Comparison of ENCODE assay signal across 15 mouse cellular contexts in genomic region chr2:18935581-18936027, GRCm38 (mm10).
DNase-seq lines count a peak whose midpoint lies in the region; TF ChIP-seq lines count a peak whose summit lies in the region.
"Had no signal": no experiment of that assay in that cellular context is flagged by ENCODE, and none has a peak within 500 bp of the region (broad histone marks: within the 10 kb centered on the region; RNA-seq: fewer than 3 reads in every experiment).

No protein-coding gene starts in this region.

- peak; percentile 87 to 90 for TF ChIP-seq EP300 in MEL (IDR thresholded peaks at IDR 0.05; ENCODE audit: low read depth in 1 of 2, low read length in 2 of 2)

- no peak for TF ChIP-seq POLR2A in MEL (IDR thresholded peaks at IDR 0.05; ENCODE audit: control insufficient read depth in 1 of 2, insufficient read depth in 1 of 2, low read depth in 1 of 2, low read length in 2 of 2, poor library complexity in 1 of 2)

- peak in 2 of 3 experiments; percentile 22 to 25; a peak in 2 of 6 replicates for TF ChIP-seq CTCF in MEL (IDR thresholded peaks at IDR 0.05 in 2 of 3, conservative IDR thresholded peaks at IDR 0.05 in 1 of 3; ENCODE audit: control insufficient read depth in 1 of 3, insufficient read depth in 1 of 3, low read depth in 2 of 3, low read length in 3 of 3, poor library complexity in 1 of 3, severe bottlenecking in 1 of 3)

- H3K9ac ChIP-seq in MEL (ENCODE audit: control insufficient read depth, low read depth, low read length, poor library complexity, severe bottlenecking): no peak overlapping the region

- H3K4me1 ChIP-seq in MEL (ENCODE audit: control insufficient read depth in 1 of 2, insufficient read depth in 2 of 2, low read length in 2 of 2): peaks cover 33 to 47% of the 10 kb centered on the region in 2 experiments

- peak; percentile 49 for DNase-seq in CD4-positive, CD25-positive, alpha-beta regulatory T cell, adult 2 months (ENCODE audit: low read depth, low spot score)
- DNase-seq in MEL (ENCODE audit: low read depth, low spot score) (peak; percentile 89), liver (peak; percentile 37)
- DNase-seq in naive thymus-derived CD4-positive, alpha-beta T cell, adult 2 months (ENCODE audit: low read depth): peak; percentile 59
- no peak for DNase-seq in left cerebral cortex, adult 11 months (ENCODE audit: low spot score)
- no peak for DNase-seq in gastrocnemius, adult 18-20 months (ENCODE audit: low spot score)
- no peak for DNase-seq in frontal cortex, postnatal 10 days (ENCODE audit: low spot score in 2 of 2)
- DNase-seq: cerebellum, adult 8-10 months; gastrocnemius, adult 2 months; kidney, adult 9 months; layer of hippocampus, adult 9-11 months; lung, postnatal 36 days; right cerebral cortex, postnatal 25 days had no signal

- H3K36me3 ChIP-seq in MEL (ENCODE audit: control insufficient read depth in 1 of 2, insufficient read depth in 2 of 2, low read length in 2 of 2): peaks cover 0 to 49% of the 10 kb centered on the region in 2 experiments; a peak in 2 of 4 replicates
- H3K36me3 ChIP-seq: embryonic facial prominence, embryonic 10.5 days; heart, embryonic 10.5 days had no signal

- H3K4me3 ChIP-seq in MEL (ENCODE audit: control insufficient read depth in 1 of 2, insufficient read depth in 1 of 2, low read depth in 2 of 2, low read length in 2 of 2): no peak overlapping the region
- H3K4me3 ChIP-seq: embryonic facial prominence, embryonic 10.5 days; gastrocnemius, adult 2 months; heart, embryonic 10.5 days had no signal

- no peaks in the 10 kb centered on the region for H3K9me3 ChIP-seq in MEL (replicated peaks; ENCODE audit: insufficient read depth, low read length)
- H3K9me3 ChIP-seq: embryonic facial prominence, embryonic 10.5 days; heart, embryonic 10.5 days had no signal

- TF ChIP-seq RAD21 in MEL (IDR thresholded peaks at IDR 0.05; ENCODE audit: low read depth, low read length): no peak; the same call in 1 of the 2 replicates

- no peaks in the 10 kb centered on the region for H3K27me3 ChIP-seq in MEL (ENCODE audit: control insufficient read depth in 1 of 2, insufficient read depth in 2 of 2, low read length in 2 of 2)

- peak overlapping the region; percentile 93 for H3K27ac ChIP-seq in MEL (ENCODE audit: control insufficient read depth, low read depth, low read length)
- H3K27ac ChIP-seq: embryonic facial prominence, embryonic 10.5 days; gastrocnemius, adult 2 months had no signal

- H3K79me2 ChIP-seq in MEL (ENCODE audit: control insufficient read depth, insufficient read depth, low read length, poor library complexity): peaks cover 5% of the 10 kb centered on the region

TF ChIP-seq in MEL, 35 proteins besides CTCF, POLR2A, EP300 and RAD21:
- TF ChIP-seq BHLHE40 (IDR thresholded peaks at IDR 0.05; ENCODE audit: borderline replicate concordance, low read depth, low read length) (peak; percentile 61; the same call in 1 of the 2 replicates), ZKSCAN1 (IDR thresholded peaks at IDR 0.05; ENCODE audit: low read depth, low read length) (no peak), ETS1 (IDR thresholded peaks at IDR 0.05; ENCODE audit: low read depth, low read length) (peak; percentile 98), MAFK (IDR thresholded peaks at IDR 0.05; ENCODE audit: borderline replicate concordance, low read depth, low read length) (no peak), E2F4 (IDR thresholded peaks at IDR 0.05; ENCODE audit: borderline replicate concordance, low read depth, low read length) (no peak), GATA1 (IDR thresholded peaks at IDR 0.05; ENCODE audit: low read depth, low read length) (peak; percentile 97), USF2 (IDR thresholded peaks at IDR 0.05; ENCODE audit: borderline replicate concordance in 1 of 2, insufficient read depth in 1 of 2, low read depth in 1 of 2, low read length in 2 of 2) (no peak), NELFE (IDR thresholded peaks at IDR 0.05; ENCODE audit: low read depth, low read length) (no peak), GABPA (IDR thresholded peaks at IDR 0.05; ENCODE audit: low read depth, low read length) (no peak), JUND (IDR thresholded peaks at IDR 0.05; ENCODE audit: low read depth, low read length) (no peak), USF1 (IDR thresholded peaks at IDR 0.05; ENCODE audit: low read depth, low read length) (peak; percentile 76), MAZ (IDR thresholded peaks at IDR 0.05; ENCODE audit: low read depth, low read length) (peak; percentile 64; the same call in 1 of the 2 replicates), CHD2 (IDR thresholded peaks at IDR 0.05; ENCODE audit: low read length) (no peak), TBP (IDR thresholded peaks at IDR 0.05; ENCODE audit: low read depth, low read length) (no peak), POLR2AphosphoS2 (IDR thresholded peaks at IDR 0.05; ENCODE audit: low read length) (no peak; the same call in 1 of the 2 replicates), KAT2A (conservative IDR thresholded peaks at IDR 0.05; ENCODE audit: low read depth, low read length) (no peak), MYC (IDR thresholded peaks at IDR 0.05; ENCODE audit: low read depth, low read length) (no peak), HCFC1 (IDR thresholded peaks at IDR 0.05; ENCODE audit: low read depth, low read length) (0 out of 2 replicates have a peak, but pooled peaks have one; percentile 11), SMC3 (IDR thresholded peaks at IDR 0.05; ENCODE audit: low read depth, low read length) (peak; percentile 42), TAL1 (IDR thresholded peaks at IDR 0.05; ENCODE audit: low read length) (peak; percentile 76), MAX (IDR thresholded peaks at IDR 0.05; ENCODE audit: low read length) (peak; percentile 37; the same call in 1 of the 2 replicates), RCOR1 (IDR thresholded peaks at IDR 0.05; ENCODE audit: low read depth, low read length) (peak; percentile 58; the same call in 1 of the 2 replicates), TCF12 (IDR thresholded peaks at IDR 0.05; ENCODE audit: low read depth, low read length) (peak; percentile 94), ZMIZ1 (IDR thresholded peaks at IDR 0.05; ENCODE audit: low read depth, low read length) (0 out of 2 replicates have a peak, but pooled peaks have one; percentile 16), MYB (IDR thresholded peaks at IDR 0.05; ENCODE audit: low read depth, low read length) (peak; percentile 56; the same call in 1 of the 2 replicates), UBTF (IDR thresholded peaks at IDR 0.05; ENCODE audit: borderline replicate concordance, insufficient read depth, low read depth, low read length) (no peak)

Comparison
In these comparisons a context has a peak if more than half of its experiments do, and no peak if none do; other contexts are left out.
1. DNase-seq: peak in CD4-positive, CD25-positive, alpha-beta regulatory T cell, adult 2 months (single experiment), MEL (single experiment), liver (single experiment) and naive thymus-derived CD4-positive, alpha-beta T cell, adult 2 months (single experiment); none in left cerebral cortex, adult 11 months (single experiment), gastrocnemius, adult 18-20 months (single experiment) and frontal cortex, postnatal 10 days (0 of 2).